Mouse (Mus musculus) heart, adult 9 months (tissue): ENCODE measurements at regions not wholly inside any gene's neighbourhood (a gene's known extent, or its start where the extent isn't known, plus 50 kb on each side); places are given as distances from the start of the nearest gene placed in this dataset.

Experiments used
- DNase-seq, 2 experiments: peaks; one replicate each; pipeline ENCODE4 v3.0.0; 2022; ENCODE audit warnings: low spot score in 2 of 2

- DNase-seq: no peak
Measured at GRCm38 (mm10) chr12:77970026-77970425, 224.0 kb upstream of the Gm6657 start.

DNA sequence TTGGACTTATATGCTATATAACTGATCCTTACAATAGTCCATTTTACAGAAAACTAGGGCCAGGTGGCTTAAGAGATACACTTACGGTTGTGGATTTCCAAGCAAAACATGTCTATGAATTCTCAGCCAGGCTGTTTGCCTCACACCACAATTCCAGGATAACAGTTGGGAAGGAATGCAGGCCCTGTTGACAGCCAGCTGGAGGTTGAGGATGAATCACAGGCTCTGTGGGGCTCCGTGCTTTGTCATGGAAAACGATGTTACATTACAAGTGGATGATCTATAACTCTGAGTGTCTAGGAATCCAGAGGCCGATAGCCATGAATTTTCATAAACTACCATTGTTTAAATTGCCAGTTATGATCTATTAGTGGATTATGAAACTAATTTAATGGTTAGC lies 221.9 kb upstream of the Gm6657 start:
- DNase-seq: no peak

DNA sequence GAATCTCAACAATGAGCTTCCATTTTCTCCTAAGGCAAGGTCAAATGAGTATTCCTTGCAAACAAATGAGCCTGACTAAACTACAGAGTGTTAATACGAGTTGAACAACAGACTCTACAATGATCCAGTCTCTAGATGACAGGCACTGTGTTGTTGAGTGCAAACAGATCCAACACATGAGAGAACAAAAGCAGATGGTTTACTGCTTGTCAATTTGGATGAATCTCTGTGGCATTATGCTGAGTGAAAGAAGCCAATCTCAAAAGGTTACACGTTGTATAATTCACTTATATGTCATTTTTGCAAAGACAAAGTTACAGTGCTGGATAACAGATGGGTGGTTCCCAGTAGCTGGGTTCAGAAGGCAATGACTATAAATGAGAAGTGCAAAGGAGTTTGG lies 217.1 kb upstream of the Gm6657 start:
- no peak for DNase-seq

- no peak for DNase-seq
Measured at GRCm38 (mm10) chr12:77986738-77987137, 207.3 kb upstream of the Gm6657 start.

- no peak for DNase-seq
Measured at GRCm38 (mm10) chr12:77989766-77990165, 204.3 kb upstream of the Gm6657 start.

DNA sequence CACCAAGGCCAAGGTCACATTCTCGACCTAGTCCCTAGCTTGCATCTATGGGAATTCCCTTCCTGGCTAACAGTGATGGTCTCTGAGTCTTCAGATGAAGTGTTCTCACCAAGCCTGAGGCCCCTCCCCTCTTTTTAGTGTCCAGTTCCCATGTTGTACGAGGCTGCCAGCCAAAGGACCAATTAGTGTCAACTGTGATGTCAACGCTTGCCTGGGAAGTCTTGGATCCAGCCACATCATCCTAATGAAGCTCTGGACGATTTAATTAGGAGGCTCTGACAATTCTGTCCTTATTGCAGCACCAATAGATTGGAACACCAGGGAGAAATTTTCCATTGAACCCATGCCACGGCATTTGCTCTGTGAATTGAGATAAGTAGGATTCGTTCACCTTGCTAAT lies 202.4 kb upstream of the Gm6657 start:
- no peak for DNase-seq

GRCm38 (mm10) chr12:77994176-77994575 lies 199.9 kb upstream of the Gm6657 start:
- DNase-seq: no peak

- DNase-seq: no peak
Measured at GRCm38 (mm10) chr12:77997916-77998315, 196.1 kb upstream of the Gm6657 start.

- no peak for DNase-seq
Measured at GRCm38 (mm10) chr12:78000401-78000800, 193.6 kb upstream of the Gm6657 start.

DNA sequence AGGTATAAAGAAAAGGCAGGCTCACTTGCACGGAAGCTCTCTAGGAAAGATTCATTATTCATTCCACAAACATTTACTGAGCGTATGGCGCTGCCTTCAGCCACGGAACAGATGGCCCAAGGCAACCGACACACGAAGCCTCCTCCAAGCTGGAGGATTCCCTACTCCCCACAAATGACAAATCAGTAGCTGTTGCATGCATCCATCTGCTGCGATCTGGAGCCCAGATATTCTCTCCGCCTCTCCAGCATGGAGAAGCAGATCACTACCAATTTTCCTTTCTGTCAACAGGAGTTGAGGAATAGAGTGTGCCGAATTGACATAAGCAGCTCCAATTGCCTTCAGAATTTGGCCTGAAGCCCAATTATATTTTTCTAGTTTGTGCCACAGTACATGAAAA lies 192.2 kb upstream of the Gm6657 start:
- no peak for DNase-seq

DNA sequence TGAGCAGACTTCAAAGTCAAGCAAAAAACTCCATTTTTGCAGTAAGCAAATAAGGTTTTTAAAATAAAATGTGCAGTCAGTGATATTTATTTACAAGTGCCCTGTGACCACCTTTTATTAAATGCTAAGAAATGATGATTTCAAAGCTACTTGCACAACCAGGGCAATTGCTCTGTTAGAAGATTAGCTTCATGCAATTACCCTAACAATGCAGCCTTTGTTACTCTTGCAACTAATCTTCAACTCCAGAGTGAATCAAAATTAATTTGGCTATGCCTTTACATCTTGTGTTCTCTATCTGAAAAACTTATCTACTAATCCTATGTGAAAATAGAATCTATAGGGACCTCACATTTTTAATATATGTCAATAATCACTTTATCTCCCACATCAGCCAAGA lies 160.3 kb upstream of the Gm6657 start:
- no peak for DNase-seq

GRCm38 (mm10) chr12:78046582-78046981 lies 147.5 kb upstream of the Gm6657 start:
- DNase-seq: no peak

- no peak for DNase-seq
Measured at GRCm38 (mm10) chr12:78055956-78056355, 138.1 kb upstream of the Gm6657 start.

- no peak for DNase-seq
Measured at GRCm38 (mm10) chr12:78057166-78057565, 136.9 kb upstream of the Gm6657 start.

DNA sequence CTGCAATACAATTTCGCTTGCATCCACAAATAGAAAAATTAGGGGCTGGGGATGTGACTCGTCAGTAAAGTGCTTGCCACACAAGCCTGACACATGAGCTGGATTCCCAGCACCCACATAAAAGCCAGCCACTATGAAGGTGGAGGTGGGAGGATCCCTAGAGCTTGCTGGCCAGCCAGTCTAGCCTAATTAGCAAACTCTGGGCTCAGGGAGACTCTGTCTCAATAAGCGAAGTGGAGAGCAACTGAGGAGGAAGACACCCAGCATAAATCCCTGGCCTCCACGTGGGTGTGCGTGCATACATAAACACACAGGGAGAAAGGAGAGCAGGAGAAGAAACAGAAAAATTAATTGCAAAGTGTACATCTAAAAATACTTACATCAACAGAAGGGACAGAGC lies 134.1 kb upstream of the Gm6657 start:
- DNase-seq: no peak

DNA sequence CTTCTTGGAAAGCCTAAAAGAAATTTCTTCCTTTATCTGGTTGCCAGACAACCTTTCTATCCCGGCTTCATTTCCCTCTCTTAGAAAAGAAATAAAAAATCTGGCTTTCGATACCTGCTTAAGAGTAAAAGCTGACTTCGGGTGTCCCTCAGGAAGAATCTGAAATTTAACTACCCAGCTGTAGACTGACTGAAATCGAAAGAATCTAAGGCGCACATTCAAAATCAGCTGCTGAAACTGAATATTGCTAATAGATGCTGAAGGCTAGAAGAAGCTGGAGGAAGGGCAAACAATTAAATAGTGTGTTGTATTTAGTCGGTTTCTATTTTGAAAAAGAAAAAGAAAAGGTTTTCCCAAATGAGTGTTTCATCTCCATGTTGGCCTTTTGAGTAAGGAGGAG lies 128.0 kb upstream of the Gm6657 start:
- DNase-seq: no peak

DNA sequence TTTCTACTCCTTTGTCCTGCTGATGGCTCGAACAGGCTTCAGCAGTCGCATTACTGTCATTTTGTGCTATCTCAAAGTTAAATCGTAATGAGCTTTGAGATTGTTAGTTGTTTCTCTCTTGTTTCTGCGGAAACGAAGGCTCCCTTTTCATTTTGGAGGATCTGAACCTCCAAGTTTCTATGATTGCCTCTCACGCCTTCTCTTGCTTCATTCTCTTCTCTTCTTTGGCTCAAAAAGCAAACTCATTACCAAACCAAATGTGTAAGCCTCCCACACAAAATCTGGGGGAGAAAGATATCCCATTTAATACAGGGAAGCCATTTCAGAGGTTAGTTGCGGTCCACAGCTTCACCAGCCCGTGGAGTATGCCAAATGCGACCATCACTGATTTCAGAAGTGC lies 121.1 kb upstream of the Gm6657 start:
- DNase-seq: no peak

GRCm38 (mm10) chr12:78074290-78074802 lies 119.7 kb upstream of the Gm6657 start:
- no peak for DNase-seq

DNA sequence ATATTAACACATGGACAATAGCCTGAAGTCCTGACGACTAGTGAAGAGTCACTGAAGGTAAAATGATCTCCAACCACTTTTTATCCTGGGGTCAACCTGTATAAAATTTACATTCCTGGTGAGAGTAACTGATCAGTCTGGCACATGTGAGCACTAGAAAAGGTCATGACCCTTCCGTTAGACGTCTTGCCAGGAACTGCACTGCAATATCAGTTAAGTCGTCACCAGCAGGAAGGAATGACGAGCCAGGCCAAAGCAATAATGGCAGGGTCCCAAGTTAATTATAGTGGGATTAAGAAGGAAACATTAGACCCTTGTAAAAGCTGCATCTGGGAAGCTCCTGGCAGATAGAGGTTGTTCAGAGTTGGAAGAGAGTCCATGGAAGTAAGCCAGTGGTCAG lies 116.8 kb upstream of the Gm6657 start:
- no peak for DNase-seq

DNA sequence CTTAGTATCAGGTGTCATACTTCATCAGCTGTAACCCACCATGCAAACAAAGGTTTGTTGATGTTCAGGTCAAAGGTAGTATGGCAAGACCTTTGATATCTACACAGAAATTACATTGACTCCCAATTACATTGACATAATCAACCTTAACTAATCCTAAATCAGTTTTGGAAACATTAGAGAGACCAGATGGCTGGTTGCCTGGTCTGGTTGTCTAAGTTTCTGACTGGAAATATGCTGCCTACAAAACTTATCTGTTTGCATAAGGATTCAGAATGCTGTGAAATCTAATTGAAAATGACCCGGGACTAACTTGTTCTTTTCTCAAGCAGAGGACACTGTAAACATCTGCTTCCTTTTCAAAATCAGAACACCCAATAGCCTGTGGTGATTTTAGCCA lies 111.9 kb upstream of the Gm6657 start:
- no peak for DNase-seq

DNA sequence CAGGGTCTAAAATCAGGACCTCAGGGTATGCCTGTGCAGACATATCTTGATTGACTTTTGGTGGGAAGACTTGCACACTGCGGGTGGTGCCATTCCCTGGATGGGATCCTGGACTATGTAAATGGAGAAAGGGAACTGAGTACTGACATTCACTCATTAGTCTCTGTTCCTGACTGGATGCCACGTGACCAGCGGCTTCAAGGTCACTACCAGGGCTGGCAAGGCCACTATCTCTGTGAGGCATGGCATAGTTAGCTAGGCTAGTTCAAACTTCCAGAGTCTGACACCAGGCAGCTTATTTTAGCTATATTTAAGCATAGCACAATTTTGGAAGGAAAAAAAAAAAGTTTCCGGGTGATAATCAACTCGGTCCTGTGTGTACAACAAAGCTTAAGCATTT lies 108.0 kb upstream of the Gm6657 start:
- DNase-seq: no peak

DNA sequence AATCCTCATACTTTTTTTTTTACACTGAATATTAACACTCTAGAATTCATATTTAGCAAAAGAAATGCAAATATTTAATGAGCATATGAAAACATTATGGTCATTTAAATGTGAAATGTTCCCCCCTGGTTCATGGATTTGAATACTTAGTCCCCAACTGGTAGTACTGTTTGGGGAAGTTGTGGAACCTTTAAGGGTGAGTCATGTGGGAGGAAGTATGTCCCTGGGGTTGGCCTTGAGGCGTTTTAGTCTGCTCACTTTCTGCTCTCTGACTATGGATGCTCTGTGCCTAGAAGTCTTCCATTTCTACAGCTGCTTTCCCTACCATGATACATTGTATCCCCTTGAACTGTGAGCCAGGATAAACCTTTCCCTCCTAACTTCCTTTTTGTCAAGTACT lies 106.1 kb upstream of the Gm6657 start:
- DNase-seq: no peak

GRCm38 (mm10) chr12:78094471-78094870 lies 99.6 kb upstream of the Gm6657 start:
- no peak for DNase-seq

- DNase-seq: no peak
Measured at GRCm38 (mm10) chr12:78095352-78095751, 98.7 kb upstream of the Gm6657 start.

DNA sequence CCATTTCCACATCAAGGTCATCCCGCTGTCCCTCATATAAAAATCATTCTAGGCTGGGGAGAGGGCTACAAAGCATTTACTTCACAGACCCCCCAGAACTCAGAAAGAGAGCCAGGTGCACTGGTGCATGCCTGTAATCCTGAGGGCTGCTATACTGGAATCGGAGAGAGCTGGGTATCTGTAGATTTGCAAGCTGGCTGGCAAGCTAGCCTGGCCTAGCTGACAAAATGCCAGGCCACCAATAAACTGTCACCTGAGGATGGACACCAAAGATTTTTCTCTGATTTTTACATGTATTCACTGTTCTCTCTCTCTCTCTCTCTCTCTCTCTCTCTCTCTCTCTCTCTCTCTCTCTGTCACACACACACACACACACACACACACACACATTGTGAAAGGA lies 98.1 kb upstream of the Gm6657 start:
- DNase-seq: no peak
